Mouse (Mus musculus) forebrain, embryonic 11.5 days (tissue): ENCODE data around the gene Ablim1. TPM values are rescaled to one million over a fixed set of nuclear protein-coding genes. Genes with fewer than 3 reads are reported as not detected.

Source experiments
- ATAC-seq: fragments of 200-750 bp; cut with Nextera tagmentation; replicated peaks from 2 replicates; pipeline ENCODE4 v1.8.0; 2017; ENCODE audit warnings: moderate TSS enrichment; ENCODE audit not compliant: low FRiP score
- DNase-seq: peaks from one replicate; pipeline ENCODE4 v3.0.0-alpha.2; 2017; ENCODE audit warnings: low spot score
- H3K27ac ChIP-seq: fragments of 300-500 bp; sonication (generic); 2 replicates; pipeline ENCODE4 v1.5.1; 2014; ENCODE audit warnings: low read depth, low read length
- H3K27me3 ChIP-seq: fragments of 300-500 bp; sonication (generic); 2 replicates; pipeline ENCODE4 v1.6.1; 2014; ENCODE audit warnings: mild to moderate bottlenecking, low read length, mixed read lengths; ENCODE audit not compliant: control insufficient read depth, insufficient read depth
- H3K36me3 ChIP-seq: fragments of 300-500 bp; sonication (generic); 2 replicates; pipeline ENCODE4 v1.6.1; 2014; ENCODE audit warnings: mild to moderate bottlenecking, low read length, moderate library complexity, mixed read lengths; ENCODE audit not compliant: control insufficient read depth, insufficient read depth
- H3K4me1 ChIP-seq: fragments of 300-500 bp; sonication (generic); replicated peaks from 2 replicates; pipeline ENCODE4 v1.6.1; 2014; ENCODE audit warnings: low read length, mixed read lengths; ENCODE audit not compliant: control insufficient read depth, insufficient read depth
- H3K4me2 ChIP-seq: fragments of 300-500 bp; sonication (generic); 2 replicates; pipeline ENCODE4 v1.6.1; 2014; ENCODE audit warnings: low read depth, mild to moderate bottlenecking, low read length, moderate library complexity, mixed read lengths; ENCODE audit not compliant: severe bottlenecking
- H3K4me3 ChIP-seq: fragments of 300-500 bp; sonication (generic); 2 replicates; pipeline ENCODE4 v1.5.1; 2014; ENCODE audit warnings: low read depth, low read length
- H3K9ac ChIP-seq: fragments of 300-500 bp; sonication (generic); 2 replicates; pipeline ENCODE4 v1.6.1; 2014; ENCODE audit warnings: low read length
- H3K9me3 ChIP-seq: fragments of 300-500 bp; sonication (generic); 2 replicates; pipeline ENCODE4 v1.6.1; 2016; ENCODE audit warnings: low read length, mixed read lengths; ENCODE audit not compliant: control insufficient read depth
- whole genome bisulfite sequencing: fragments of 180-500 bp; shearing (Covaris S2); extraction: QIAGEN DNeasy Blood & Tissue Kit; methylation state at CpG from one replicate; pipeline ENCODE4 v1.1.7; 2014; 5-methylcytosine and 5-hydroxymethylcytosine counted together
- polyA plus RNA-seq: library from polyadenylated mRNA; unstranded; fragments of >200 nt; fragmentation: Nextera tagmentation; extraction: Ambion mirVana; gene quantifications from 2 replicates; pipeline ENCODE4 v1.2.1, GENCODE M21; 2014

The Ablim1 gene
- polyA plus RNA-seq, 1 experiment from 2014 or later = 17.0 TPM

GRCm38 (mm10) chr19:57210924-57211323 lies 103.8 kb downstream of the Ablim1 start:
- Histone ChIP-seq H3K27ac (no peak overlapping the region), H3K9me3 (no peaks in the 10 kb centered on the region), H3K4me2 (no peak overlapping the region), H3K36me3 (no peaks in the 10 kb centered on the region), H3K9ac (no peak overlapping the region), H3K27me3 (no peaks in the 10 kb centered on the region), H3K4me3 (no peak overlapping the region), H3K4me1 (no peaks in the 10 kb centered on the region)
- DNase-seq = no peak
- ATAC-seq = no peak
- WGBS = 94% methylated on average over 2 of the region's 2 CpGs

- Histone ChIP-seq H3K36me3 (no peaks in the 10 kb centered on the region), H3K4me2 (no peak overlapping the region), H3K27me3 (no peaks in the 10 kb centered on the region), H3K9ac (no peak overlapping the region), H3K4me1 (peaks cover under 1% of the 10 kb centered on the region; the same call in 1 of the 2 replicates), H3K27ac (no peak overlapping the region), H3K9me3 (no peaks in the 10 kb centered on the region), H3K4me3 (no peak overlapping the region)
- ATAC-seq (no peak), DNase-seq (no peak)
- 76% methylated on average over 7 of the region's 7 CpGs for WGBS
Measured at GRCm38 (mm10) chr19:57204101-57204500, 110.6 kb downstream of the Ablim1 start.

DNA sequence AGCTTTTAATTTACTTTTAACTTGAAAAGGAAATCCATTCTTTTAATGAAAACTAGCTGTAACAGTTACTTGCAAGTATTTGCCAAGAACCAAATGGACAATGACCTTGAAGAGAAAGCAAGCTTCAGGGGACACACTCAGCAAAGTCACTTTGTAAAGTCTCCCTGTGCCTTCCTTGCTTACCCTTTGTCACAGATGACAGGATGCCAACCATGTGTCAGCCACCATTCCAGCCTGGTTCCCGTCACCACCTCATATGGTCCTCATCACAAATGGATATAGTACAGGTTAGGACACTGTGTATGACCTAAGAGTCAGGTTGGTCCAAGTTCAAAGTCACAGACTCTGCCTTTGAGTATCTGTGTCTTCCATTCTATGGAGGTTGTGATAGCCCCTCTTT lies 112.2 kb downstream of the Ablim1 start:
- DNase-seq (no peak), ATAC-seq (no peak)
- 0 out of 2 replicates have a peak, but pooled peaks cover 3% of the 10 kb centered on the region for H3K27me3 ChIP-seq
- H3K4me1 ChIP-seq = peaks cover 12% of the 10 kb centered on the region; the same call in 1 of the 2 replicates
- H3K4me3 ChIP-seq = no peak overlapping the region
- no peak overlapping the region for H3K9ac ChIP-seq
- WGBS = 89% methylated on average over 1 of the region's 1 CpGs
- no peak overlapping the region for H3K4me2 ChIP-seq
- no peak overlapping the region for H3K27ac ChIP-seq
- H3K9me3 ChIP-seq = no peaks in the 10 kb centered on the region
- no peaks in the 10 kb centered on the region for H3K36me3 ChIP-seq

DNA sequence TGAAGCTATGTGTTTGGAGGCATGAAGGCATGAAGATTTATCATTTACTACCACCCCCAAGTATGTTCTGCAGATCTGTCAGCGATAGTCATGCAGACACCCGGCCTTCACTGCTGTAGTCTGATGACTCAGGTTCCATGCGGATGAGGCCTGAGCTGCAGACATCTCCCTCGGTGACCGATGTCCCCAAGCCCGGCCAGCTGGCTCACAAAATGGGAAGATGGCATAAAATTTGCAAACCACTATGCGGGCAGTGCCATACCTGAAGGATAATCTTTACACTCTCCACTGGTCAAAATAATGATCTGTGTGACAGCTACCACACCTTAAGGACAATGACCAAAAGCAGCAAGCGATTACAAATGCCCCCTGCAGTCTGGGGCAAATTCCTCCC lies 113.6 kb downstream of the Ablim1 start:
- ATAC-seq (no peak), DNase-seq (no peak)
- 86% methylated on average over 8 of the region's 8 CpGs for WGBS
- no peak overlapping the region for H3K9ac ChIP-seq
- H3K27me3 ChIP-seq = peaks cover 7% of the 10 kb centered on the region; the same call in 1 of the 2 replicates
- no peaks in the 10 kb centered on the region for H3K9me3 ChIP-seq
- H3K36me3 ChIP-seq = no peaks in the 10 kb centered on the region
- H3K4me3 ChIP-seq = no peak overlapping the region
- no peak overlapping the region for H3K27ac ChIP-seq
- no peak overlapping the region for H3K4me2 ChIP-seq
- H3K4me1 ChIP-seq = peaks cover 12% of the 10 kb centered on the region; the same call in 1 of the 2 replicates

GRCm38 (mm10) chr19:57200477-57201089 lies 114.1 kb downstream of the Ablim1 start:
- ATAC-seq (no peak), DNase-seq (no peak)
- H3K4me3 ChIP-seq = no peak overlapping the region
- WGBS = 65% methylated on average over 12 of the region's 12 CpGs
- no peak overlapping the region for H3K9ac ChIP-seq
- peaks cover 7% of the 10 kb centered on the region; the same call in 1 of the 2 replicates for H3K27me3 ChIP-seq
- H3K36me3 ChIP-seq = no peaks in the 10 kb centered on the region
- no peak overlapping the region for H3K27ac ChIP-seq
- H3K4me2 ChIP-seq = no peak overlapping the region
- H3K4me1 ChIP-seq = peaks cover 12% of the 10 kb centered on the region; the same call in 1 of the 2 replicates
- no peaks in the 10 kb centered on the region for H3K9me3 ChIP-seq

- WGBS = 58% methylated on average over 6 of the region's 6 CpGs
- no peak overlapping the region for H3K9ac ChIP-seq
- no peaks in the 10 kb centered on the region for H3K9me3 ChIP-seq
- no peak overlapping the region for H3K4me2 ChIP-seq
- no peak for DNase-seq
- peaks cover 9% of the 10 kb centered on the region; the same call in 1 of the 2 replicates for H3K27me3 ChIP-seq
- H3K4me1 ChIP-seq = peaks cover 12% of the 10 kb centered on the region; the same call in 1 of the 2 replicates
- H3K4me3 ChIP-seq = no peak overlapping the region
- no peak overlapping the region for H3K27ac ChIP-seq
- ATAC-seq = no peak
- no peaks in the 10 kb centered on the region for H3K36me3 ChIP-seq
Measured at GRCm38 (mm10) chr19:57199361-57199760, 115.4 kb downstream of the Ablim1 start.

GRCm38 (mm10) chr19:57198531-57198930 lies 116.2 kb downstream of the Ablim1 start:
- Histone ChIP-seq H3K4me1 (peaks cover 12% of the 10 kb centered on the region; the same call in 1 of the 2 replicates), H3K36me3 (no peaks in the 10 kb centered on the region), H3K27ac (no peak overlapping the region), H3K4me2 (no peak overlapping the region), H3K9me3 (no peaks in the 10 kb centered on the region), H3K4me3 (no peak overlapping the region), H3K27me3 (peaks cover 9% of the 10 kb centered on the region; the same call in 1 of the 2 replicates), H3K9ac (no peak overlapping the region)
- no peak for DNase-seq
- 75% methylated on average over 12 of the region's 12 CpGs for WGBS
- no peak for ATAC-seq

DNA sequence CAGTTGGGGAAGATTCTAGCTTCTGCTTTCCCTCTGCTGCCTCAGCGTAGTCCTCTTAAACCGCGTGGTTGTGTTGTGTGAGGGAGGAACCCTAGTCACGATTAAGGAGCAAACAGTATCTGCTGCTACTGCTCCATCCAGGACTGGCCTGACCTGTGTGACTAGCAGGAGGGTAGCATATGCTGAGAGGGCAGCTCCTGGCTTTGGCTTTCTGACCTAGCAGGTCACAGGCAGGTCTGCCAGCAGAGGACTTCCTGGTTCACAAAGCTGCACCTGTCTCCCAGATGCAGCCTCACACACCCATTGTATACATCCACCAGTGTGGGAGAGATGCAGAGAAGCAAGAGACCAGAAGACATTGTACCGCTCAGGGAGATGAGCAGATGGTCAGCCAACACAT lies 116.7 kb downstream of the Ablim1 start:
- Histone ChIP-seq H3K4me2 (no peak overlapping the region), H3K27ac (no peak overlapping the region), H3K9ac (no peak overlapping the region)

More for the DNA sequence above, 116.7 kb downstream of the Ablim1 start:
- DNase-seq (no peak), ATAC-seq (no peak)
- Histone ChIP-seq H3K4me1 (peaks cover 12% of the 10 kb centered on the region; the same call in 1 of the 2 replicates), H3K36me3 (no peaks in the 10 kb centered on the region), H3K4me3 (no peak overlapping the region), H3K27me3 (peaks cover 9% of the 10 kb centered on the region; the same call in 1 of the 2 replicates), H3K9me3 (no peaks in the 10 kb centered on the region)
- 59% methylated on average over 5 of the region's 5 CpGs for WGBS
